Mouse (Mus musculus) gastrocnemius, adult 8-10 months (tissue): ENCODE measurements around the gene Cntn5. TPM values are rescaled to one million over a fixed set of nuclear protein-coding genes. Genes with fewer than 3 reads are reported as not detected.

Source experiments
- DNase-seq, 2 experiments: peaks; one replicate each; pipeline ENCODE4 v3.0.0; 2022; ENCODE audit warnings: low spot score in 2 of 2
- total RNA-seq, 4 experiments: library from RNA; stranded (reverse); gene quantifications; 2 replicates each; pipeline ENCODE4 v1.2.4; 2022

The Cntn5 gene
- total RNA-seq, 4 experiments from 2014 or later: not detected

DNA sequence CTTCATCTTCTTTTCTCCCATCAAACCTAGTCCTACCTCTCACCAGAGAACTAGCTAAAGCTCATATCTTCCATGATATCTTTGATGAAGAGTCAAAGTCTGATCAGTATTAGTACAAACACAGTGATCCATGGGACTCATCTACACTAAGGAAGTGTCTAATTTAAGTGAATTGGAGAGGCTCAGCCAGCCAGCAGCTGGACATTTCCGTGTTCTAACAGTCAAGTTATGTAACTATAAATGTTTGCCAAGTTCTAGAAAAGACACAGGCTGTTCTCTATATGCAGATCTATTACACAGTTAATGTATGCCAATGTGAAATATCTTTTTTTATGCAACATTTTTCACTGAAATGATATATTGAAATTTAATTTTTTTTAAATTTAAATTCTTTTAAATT is 959.7 kb downstream of the Cntn5 start:
- no peak for DNase-seq

DNA sequence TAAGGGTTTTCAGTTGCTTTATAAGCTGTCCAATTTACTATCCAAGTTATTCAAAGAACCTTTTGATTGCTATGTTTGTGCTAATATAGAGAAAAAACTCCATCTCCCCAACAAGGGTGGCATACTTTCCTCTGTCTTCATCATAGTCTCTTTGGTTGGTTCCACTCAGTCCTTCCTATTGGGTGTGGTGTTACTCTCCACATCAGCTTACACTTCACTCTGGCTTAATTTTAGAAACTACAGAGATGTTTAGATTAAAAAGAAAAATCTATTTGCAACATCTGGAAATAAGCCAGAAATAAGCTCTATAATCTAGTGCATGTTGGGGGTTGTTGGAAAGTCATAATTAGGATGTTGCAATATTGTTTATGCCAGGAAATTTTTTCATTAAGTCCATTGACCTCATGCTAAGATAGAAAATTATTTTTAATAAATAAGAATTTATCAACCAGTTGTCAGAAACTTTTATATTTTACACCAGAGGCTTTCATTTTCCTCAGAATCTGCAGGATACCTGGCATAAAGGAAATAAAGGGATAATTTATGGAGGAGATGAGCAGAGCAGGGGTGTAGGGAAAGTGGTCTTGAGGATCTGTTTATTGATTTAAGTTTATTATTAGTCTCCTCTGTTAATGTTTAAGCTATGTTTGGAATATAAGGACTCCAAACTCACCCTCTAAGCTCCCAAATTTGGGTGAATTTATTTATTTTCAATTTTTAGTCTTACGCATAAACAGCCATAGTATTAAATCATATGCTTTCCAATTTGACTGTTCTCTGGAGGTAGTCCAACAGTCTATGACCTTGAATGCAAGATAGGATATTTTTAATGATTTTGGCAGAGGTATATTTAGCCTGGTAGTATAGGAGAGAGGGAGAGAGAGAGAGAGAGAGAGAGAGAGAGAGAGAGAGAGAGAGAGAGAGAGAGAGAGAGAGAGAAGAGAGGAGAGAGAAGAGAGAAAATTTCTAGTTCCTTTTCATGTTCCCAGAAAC is 966.8 kb downstream of the Cntn5 start:
- no peak for DNase-seq

DNA sequence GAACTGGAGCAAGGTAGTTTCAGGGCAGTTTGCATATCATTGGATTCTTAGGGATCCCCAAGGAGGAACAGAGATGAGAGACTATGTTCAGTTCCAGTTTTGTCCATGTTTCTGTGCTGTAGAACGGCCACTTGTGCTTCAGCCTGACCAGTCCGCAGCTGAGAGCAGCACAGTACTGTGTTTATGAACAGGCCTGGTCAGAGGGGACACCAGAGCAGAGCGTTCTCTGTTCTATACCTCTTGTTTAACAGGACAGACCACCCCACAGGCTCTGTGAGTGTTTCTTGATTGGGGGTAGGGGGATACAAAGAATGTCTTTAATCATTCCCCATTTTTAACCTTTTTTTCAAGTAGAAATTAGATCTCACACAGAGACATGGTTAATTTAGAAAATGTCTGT is 984.0 kb downstream of the Cntn5 start:
- no peak for DNase-seq

DNA sequence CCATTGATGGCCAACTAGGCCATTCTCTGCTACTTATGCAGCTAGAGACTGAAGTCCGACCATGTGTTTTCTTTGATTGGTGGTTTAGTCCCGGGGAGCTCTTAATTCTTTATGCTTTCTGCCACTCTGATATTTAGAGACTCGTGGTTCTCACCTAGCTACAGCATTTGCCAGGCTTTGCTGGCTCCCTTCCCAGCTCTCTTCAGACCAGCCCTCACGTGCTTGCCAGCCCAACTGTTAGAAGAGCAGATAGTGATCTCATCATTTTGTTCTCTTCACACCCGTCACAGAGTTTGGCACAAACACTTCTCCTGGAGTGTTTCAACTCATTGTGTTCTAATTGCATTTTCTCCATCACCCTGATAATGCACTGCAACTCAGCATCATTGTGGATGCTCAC is 1005.5 kb downstream of the Cntn5 start:
- DNase-seq: no peak

DNA sequence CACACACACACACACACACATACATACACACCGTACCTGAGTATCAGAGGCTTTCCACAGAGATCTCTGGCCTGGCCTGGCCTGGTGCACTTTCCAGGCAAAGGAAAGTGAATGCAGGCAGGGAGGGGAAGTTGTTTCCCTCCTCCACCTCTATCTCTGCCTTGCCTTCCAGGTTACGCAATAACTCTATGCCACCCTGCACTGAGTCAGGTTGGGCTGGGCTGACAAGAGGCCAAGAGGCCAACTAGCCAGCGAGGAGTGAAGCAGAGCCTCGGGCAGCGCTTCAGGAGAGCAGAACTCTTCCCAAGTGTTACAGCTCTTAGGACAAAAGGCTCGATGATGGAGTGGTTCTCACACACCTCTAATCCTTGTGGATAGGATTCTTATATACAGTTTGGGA is 1018.4 kb downstream of the Cntn5 start:
- no peak for DNase-seq

DNA sequence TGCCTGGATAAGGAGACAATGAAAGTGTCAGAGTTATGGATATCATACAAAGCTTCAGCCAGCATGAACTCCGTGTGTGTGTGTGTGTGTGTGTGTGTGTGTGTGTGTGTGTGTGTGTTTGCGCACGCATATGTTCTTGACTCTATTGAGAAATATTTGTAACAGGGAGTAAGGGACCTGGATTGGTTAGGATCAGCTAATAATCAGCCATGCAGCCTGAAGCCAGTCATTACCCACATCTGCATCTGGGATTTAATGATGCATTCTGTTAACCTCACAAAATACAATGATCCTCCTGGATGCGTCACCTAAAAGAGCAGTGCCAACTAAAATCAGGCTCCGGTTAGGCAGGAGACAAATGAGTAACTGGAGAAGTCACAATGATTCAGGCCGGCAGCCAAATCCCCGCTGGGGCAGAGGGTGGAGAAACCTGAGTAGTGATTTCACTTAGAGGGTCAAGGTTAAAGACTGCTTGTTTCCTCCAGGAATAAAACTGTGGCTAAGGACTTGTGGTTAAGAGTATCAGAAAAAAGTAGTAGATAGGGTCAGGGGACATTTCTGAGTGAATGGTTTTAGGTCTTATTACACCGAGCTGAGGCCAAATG is 1021.7 kb downstream of the Cntn5 start:
- DNase-seq: no peak

DNA sequence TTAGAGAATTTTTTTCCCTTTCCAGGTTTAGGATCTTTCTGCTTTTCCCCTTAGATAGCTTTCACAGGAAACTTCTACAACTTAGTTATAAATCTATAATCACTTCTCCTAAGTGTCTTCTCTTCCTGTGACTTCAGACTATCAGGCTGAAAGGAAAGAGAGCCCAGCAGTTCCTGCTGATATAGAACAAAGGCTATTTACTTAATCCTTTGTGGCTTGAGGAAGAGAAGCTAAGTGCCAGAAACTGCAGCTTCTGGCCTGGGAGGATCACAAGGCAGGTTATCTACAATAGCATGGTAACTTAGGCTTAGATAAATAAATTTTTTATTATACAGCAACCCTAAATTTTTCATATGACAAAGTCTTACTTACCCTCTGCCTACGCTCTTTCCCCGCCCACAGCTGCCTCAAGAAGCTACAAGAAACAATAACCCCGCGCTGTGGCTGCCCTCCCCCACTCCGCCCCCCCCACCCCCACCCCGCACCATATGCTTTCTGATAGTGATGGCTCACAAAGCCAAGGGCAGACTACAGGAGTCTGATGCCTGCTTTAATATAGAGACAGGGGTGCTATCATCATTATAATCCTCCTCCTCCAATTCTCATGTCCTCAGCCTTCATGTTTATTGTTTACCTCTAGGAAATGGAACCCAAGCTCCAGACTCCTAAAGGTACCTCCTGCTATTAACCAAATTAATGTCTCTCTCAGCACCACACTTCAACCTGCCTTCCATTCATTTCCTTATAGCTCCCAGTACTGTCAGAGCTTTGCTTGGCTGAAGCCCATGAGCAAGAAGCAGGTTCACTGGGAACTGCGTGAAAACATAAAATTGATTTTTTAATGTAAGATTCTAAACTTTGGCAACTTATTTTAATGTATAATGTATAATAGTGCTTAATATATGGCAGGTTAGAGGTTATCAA is 1032.2 kb downstream of the Cntn5 start:
- DNase-seq: no peak

DNA sequence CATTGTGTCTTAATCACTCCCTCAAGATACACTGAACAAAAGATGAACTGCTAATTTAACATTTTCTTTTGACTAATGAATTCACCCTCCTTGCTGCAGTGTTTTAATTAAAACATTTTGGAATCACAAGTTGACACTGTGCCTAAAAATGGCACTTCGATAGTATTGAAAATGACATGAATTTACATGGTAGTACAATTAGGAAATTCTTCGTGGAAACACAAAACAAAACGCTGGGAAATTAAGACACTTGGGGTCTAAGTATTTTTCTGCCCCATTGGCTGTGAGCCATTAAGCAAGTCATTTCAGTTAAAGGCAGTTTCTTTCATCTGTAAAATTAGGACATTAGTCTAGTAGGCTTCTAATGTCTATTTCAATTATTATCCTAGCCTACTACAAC is 1043.9 kb downstream of the Cntn5 start:
- DNase-seq: no peak

DNA sequence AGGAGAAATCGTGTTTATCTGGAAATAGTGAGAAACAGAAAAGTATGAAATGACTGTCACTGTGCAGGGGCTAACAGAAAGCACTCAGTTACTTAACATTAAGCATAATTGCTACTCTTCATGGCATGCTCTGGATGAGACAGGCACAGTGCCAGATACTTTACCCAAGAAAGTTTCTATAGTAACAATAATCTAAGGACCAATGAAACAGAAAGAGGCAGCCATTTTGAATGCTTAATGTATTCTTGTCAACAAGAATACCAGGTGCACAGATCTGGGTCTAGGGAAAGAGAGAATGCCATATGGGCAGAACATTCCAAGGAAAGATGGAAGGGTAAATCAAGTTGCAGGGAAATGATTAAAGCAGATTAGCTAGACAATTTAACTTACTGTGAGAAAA is 1045.3 kb downstream of the Cntn5 start:
- no peak for DNase-seq

DNA sequence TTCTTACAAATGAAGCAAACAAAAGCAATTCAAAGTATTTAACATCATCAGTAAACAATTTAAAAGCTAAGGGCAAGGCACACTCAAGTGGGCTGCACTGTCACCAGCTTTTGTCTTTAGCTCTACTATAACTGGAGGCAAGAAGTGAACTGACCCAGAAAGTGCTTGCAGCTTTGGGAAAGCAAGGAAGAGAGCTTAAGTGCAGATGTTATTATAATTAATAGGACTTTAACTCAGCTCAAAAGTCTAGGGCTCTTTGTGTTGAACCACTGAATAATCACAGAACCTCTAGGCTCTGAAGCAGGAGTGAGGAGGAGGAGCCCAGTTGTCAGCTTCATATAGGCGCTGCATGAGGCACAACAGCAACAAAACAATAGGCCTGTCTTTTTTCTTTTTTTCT is 1049.8 kb downstream of the Cntn5 start:
- DNase-seq: no peak

DNA sequence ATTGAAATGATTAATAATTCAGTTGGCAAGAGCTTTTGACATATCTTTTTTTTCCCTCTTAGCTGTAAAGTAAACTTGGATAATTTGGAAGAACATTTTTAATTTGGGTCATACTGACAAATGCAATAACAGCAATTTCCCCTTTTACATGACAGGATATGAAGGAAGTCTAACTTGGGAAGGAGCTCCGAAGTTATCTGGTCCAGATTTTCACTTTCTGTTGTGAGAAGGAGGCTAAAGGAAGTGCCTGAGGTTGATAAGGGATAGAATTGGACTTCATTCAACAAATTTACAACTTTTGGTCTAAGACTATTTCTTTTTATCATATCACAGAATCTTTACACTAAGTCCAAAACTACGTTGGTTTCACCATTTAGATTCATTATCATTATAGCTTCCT is 1074.3 kb downstream of the Cntn5 start:
- DNase-seq: no peak

DNA sequence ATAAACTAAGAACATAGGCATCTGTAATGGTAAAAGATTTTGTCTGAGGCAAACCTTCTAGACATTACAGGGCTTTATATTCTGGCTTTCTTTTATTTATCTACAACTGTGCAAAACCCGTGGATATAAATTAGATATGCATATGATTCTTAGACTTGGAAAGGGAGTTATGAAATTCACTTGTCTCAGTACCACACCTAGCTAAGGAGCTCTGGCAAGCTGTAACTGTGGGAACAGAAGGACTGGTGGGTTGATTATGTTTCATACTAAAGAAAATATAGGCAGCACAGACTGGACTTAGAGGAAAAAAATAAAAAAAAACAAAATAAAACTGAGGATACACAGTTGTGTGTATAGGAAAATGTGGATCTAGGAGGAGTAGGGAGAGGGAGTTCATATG is 1084.6 kb downstream of the Cntn5 start:
- DNase-seq: no peak

DNA sequence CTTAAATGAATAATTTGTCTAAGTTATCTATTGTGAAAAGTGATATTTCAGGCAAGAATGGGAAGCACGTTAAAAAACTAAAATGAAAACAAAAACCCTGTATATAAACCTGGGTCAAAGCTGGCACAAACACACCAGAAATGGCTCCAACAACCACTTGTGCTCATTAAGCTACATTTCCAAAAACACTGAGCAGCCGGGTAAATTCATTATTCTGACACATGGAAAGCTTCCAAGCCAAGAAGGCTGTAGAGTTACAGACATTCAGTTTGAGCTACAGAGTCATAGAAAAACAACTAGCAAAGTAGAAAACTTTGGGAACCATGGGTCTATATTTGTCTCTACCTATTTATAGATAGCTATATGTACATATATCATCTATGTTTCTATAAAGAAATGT is 1087.1 kb downstream of the Cntn5 start:
- no peak for DNase-seq

DNA sequence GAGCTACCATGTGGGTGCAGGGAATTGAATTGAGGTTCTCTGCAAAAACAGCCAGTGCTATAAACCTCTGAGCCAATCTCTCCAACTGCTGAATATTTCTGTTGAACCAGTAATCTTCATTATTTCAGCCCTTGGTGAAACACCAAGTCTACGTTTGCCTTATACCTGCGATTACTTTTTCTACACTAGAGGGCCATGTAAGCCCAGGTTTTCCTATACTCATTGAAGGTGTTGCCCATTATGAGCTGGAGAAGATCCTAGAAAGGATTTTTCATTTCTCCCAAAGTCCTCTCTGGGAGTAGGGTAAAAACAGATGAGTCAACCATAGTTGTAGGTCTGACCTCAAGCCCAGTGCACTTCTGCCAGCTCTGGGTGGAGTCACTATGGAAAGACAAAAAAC is 1105.0 kb downstream of the Cntn5 start:
- DNase-seq: no peak

DNA sequence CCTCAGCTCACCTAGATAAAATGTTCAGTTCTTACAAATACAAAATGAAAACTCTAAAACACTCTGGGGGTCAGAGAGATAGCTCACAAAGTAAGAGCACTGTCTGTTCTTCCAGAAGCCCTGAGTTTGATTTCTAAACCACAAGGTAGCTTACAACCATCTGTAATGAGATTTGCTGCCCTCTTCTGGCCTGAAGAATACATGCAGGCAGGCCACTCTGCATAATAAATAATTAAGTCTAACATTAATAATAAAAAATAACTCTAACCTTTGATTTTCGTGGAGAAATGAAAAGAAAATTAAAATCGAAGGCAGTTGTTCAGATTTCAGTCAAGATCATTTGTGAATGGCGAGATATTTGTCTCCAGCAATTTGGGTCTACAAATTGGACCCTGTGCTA is 1120.9 kb downstream of the Cntn5 start:
- no peak for DNase-seq

DNA sequence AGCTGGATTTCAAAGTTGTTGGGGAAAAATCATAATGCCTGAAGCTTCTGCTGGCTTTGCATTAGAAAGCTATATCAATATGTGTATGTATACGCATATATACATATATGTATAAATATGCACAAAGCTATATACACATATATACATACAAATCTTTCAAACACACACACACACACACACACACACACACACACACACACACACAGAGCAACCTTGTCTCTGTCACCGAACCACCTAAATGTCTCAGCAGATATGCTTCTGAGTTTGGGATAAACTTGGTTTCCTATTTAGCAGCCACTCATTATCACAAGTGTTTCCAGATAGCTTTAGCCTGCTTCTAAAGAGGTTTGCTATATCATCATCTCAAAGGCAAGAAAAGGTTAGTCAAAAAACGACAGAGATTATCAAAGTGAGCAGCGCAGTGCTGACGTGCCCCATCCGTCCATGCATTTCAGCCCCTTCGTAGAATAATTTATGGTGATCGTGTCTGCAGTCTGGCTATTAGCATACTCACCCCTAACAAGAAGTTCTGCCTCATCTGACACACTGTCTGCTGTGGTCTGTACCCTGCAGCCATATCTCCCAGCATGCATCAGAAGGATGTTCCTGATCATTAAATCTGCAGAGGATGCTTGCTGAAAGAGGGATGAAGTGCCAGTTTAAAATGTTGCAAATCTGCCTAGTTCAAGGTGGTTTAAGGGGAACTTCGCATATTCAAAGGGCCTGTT is 1123.3 kb downstream of the Cntn5 start:
- no peak for DNase-seq

DNA sequence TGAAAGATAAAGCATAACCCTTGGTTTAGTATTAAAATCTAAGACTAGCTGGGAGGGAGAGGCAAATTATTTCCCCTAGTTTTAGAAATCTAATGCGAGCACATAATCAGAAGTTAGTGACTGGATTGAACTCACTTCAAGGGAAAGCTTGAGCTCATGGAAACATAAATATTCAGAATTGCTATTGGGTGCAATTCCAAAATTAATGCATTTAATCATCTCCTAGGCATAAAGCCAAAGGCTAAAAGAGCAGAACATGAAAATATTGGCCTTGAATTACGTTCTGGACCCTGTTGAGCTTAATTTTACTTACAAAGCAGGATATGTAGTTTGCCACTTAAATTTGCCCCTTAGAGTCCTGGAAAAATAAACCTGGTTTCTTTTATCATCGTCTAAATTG is 1124.9 kb downstream of the Cntn5 start:
- no peak for DNase-seq

DNA sequence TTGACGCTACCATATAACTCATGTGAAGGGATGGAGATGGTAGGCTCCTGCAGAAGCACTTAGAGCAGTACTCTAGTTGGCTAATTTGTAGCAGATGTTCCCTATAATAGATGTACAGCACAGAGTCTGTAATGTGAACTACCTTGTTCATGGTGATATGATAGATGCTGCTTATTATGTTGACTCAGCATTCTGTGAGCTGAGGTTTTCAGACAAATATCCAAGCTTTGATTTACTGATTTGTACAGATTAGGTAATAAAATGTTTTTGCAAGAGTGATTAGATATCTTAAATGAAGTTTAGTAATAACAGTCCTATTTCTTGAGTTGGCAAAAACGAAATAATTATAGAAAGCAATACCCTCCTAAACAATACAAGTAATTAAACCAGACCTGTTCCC is 1133.8 kb downstream of the Cntn5 start:
- DNase-seq: no peak

DNA sequence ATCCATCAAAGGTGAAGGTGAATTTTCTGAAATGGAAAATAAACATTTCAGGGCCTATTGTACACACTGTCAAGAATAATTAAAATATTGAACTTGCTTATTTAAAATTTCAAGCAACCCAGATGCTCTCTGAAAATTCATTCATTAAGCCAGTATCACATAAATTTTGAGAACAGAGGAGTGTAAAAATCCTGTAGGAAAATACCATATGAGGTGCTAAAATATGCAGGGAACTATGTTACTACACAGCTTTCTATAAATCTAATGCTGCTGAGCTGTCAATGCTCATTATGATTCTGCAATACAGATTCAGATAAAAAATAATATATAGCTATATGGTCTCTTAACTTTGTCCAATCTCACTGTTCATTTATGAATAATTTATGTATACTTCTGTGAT is 1134.9 kb downstream of the Cntn5 start:
- DNase-seq: no peak

DNA sequence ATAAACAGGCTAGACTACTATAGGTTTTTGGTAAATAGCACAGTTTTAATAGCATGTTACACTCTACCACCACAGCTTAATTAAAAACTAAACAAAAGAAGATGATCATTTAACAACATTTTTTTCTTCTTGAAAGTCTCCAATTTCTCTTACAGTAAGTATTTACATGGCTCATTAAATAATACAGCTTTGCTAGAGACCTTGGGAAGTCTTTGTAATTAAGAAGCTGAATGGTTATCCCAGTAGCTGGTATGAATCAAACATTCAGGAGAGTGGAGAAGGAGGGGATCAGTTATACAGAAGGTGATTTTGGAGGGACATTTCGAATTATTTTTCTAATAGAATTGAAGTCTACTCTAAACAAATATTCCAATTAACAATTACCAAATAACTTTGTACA is 1186.4 kb downstream of the Cntn5 start:
- no peak for DNase-seq

DNA sequence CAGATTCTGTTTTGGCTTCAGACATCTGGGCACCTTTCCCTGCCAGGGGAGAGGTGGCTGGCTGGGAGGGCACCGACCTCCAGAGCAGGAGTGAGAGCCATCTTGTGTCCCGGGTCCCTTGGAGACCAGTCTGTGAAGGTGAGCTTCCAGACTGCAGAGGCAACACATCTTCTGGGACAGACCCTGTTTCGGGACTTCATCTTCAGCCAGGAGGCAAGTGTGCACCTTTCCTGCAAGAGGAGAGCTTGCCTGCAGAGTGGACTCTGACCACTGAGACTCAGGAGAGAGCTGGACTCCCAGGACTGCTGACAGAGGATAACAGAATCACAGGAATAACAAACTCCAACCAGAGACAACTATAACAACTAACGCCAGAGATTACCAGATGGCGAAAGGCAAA is 1195.9 kb downstream of the Cntn5 start:
- no peak for DNase-seq
